Mouse (Mus musculus) intestine, postnatal 0 days (tissue): ENCODE results near the gene Klc1. TPM values are rescaled to one million over a fixed set of nuclear protein-coding genes. Genes with fewer than 3 reads are reported as not detected.
A peak's percentile ranks its signal among the peaks of the same experiment; 100 is the strongest.

ENCODE experiments used
- ATAC-seq: fragments of 200-750 bp; cut with Nextera tagmentation; 2 replicates; pipeline ENCODE4 v1.8.0; 2017; ENCODE audit warnings: mild to moderate bottlenecking, moderate TSS enrichment, moderate library complexity
- H3K27ac ChIP-seq: fragments of 300-500 bp; sonication (generic); 2 replicates; pipeline ENCODE4 v1.5.1; 2014; ENCODE audit warnings: mild to moderate bottlenecking, low read depth, low read length, moderate library complexity
- H3K27me3 ChIP-seq: fragments of 300-500 bp; sonication (generic); replicated peaks from 2 replicates; pipeline ENCODE4 v1.6.1; 2014; ENCODE audit warnings: low read length, mixed read lengths; ENCODE audit not compliant: control insufficient read depth, insufficient read depth
- H3K36me3 ChIP-seq: fragments of 300-500 bp; sonication (generic); 2 replicates; pipeline ENCODE4 v1.6.1; 2014; ENCODE audit warnings: mild to moderate bottlenecking, moderate library complexity; ENCODE audit not compliant: control insufficient read depth, insufficient read depth
- H3K4me1 ChIP-seq: fragments of 300-500 bp; sonication (generic); replicated peaks from 2 replicates; pipeline ENCODE4 v1.6.1; 2014; ENCODE audit warnings: antibody characterized with exemption, low read length, mixed read lengths; ENCODE audit not compliant: control insufficient read depth, insufficient read depth
- H3K4me2 ChIP-seq: fragments of 300-500 bp; sonication (generic); replicated peaks from 2 replicates; pipeline ENCODE4 v1.6.1; 2014; ENCODE audit warnings: low read depth, mild to moderate bottlenecking, moderate library complexity
- H3K4me3 ChIP-seq: fragments of 300-500 bp; sonication (generic); 2 replicates; pipeline ENCODE4 v1.5.1; 2014; ENCODE audit warnings: low read depth, low read length
- H3K9ac ChIP-seq: fragments of 300-500 bp; sonication (generic); 2 replicates; pipeline ENCODE4 v1.6.1; 2014; ENCODE audit warnings: mild to moderate bottlenecking, low read depth, low read length
- H3K9me3 ChIP-seq: fragments of 300-500 bp; sonication (generic); 2 replicates; pipeline ENCODE4 v1.6.1; 2016; ENCODE audit warnings: mixed run types; ENCODE audit not compliant: control insufficient read depth
- CTCF ChIP-seq: sonication (generic); IDR thresholded peaks from 2 replicates; pipeline ENCODE4 v1.5.1; 2016; ENCODE audit warnings: low read depth, mild to moderate bottlenecking, control low read depth, antibody characterized with exemption, moderate library complexity
- WGBS: fragments of 180-500 bp; shearing (Covaris S2); extraction: QIAGEN DNeasy Blood & Tissue Kit; methylation state at CpG from one replicate; pipeline ENCODE4 v1.1.7; 2014; 5-methylcytosine and 5-hydroxymethylcytosine counted together
- polyA plus RNA-seq: library from polyadenylated mRNA; unstranded; fragments of >200 nt; fragmentation: Nextera tagmentation; extraction: Ambion mirVana; gene quantifications from 2 replicates; pipeline ENCODE4 v1.2.1, GENCODE M21; 2015

The Klc1 gene
- polyA plus RNA-seq, 1 experiment from 2014 or later: 42.9 TPM

GRCm38 (mm10) chr12:111768322-111768928 is 9.8 kb downstream of the Klc1 start:
- peaks cover 20% of the 10 kb centered on the region for H3K36me3 ChIP-seq
- ATAC-seq: no peak
- H3K9me3 ChIP-seq: no peaks in the 10 kb centered on the region
- TF ChIP-seq CTCF: no peak
- 82% methylated on average over 10 of the region's 10 CpGs for WGBS
- no peaks in the 10 kb centered on the region; the same call in 1 of the 2 replicates for H3K4me1 ChIP-seq
- H3K4me2 ChIP-seq: no peak overlapping the region
- no peak overlapping the region for H3K4me3 ChIP-seq
- no peaks in the 10 kb centered on the region for H3K27me3 ChIP-seq
- H3K27ac ChIP-seq: no peak overlapping the region
- no peak overlapping the region for H3K9ac ChIP-seq

GRCm38 (mm10) chr12:111769306-111769705 is 10.7 kb downstream of the Klc1 start:
- peaks cover 24% of the 10 kb centered on the region for H3K36me3 ChIP-seq
- 20% methylated on average over 10 of the region's 10 CpGs for WGBS
- no peak overlapping the region; the same call in 1 of the 2 replicates for H3K27ac ChIP-seq
- H3K9ac ChIP-seq: no peak overlapping the region
- H3K4me1 ChIP-seq: no peaks in the 10 kb centered on the region; the same call in 1 of the 2 replicates
- no peak overlapping the region for H3K4me3 ChIP-seq
- no peak overlapping the region for H3K4me2 ChIP-seq
- no peaks in the 10 kb centered on the region for H3K27me3 ChIP-seq
- TF ChIP-seq CTCF: peak; percentile 70
- H3K9me3 ChIP-seq: no peaks in the 10 kb centered on the region
- ATAC-seq: peak; percentile 51; the same call in 1 of the 2 replicates

GRCm38 (mm10) chr12:111769816-111770577 is 11.3 kb downstream of the Klc1 start:
- Histone ChIP-seq H3K27ac (no peak overlapping the region; the same call in 1 of the 2 replicates), H3K36me3 (peaks cover 30% of the 10 kb centered on the region), H3K9me3 (no peaks in the 10 kb centered on the region), H3K4me2 (no peak overlapping the region), H3K4me3 (no peak overlapping the region), H3K9ac (no peak overlapping the region), H3K4me1 (no peaks in the 10 kb centered on the region; the same call in 1 of the 2 replicates), H3K27me3 (no peaks in the 10 kb centered on the region)
- no peak for ATAC-seq
- 55% methylated on average over 8 of the region's 9 CpGs for WGBS
- no peak for TF ChIP-seq CTCF

- Histone ChIP-seq H3K9ac (no peak overlapping the region), H3K4me1 (no peaks in the 10 kb centered on the region; the same call in 1 of the 2 replicates), H3K4me2 (no peak overlapping the region), H3K36me3 (peaks cover 35% of the 10 kb centered on the region), H3K4me3 (no peak overlapping the region), H3K9me3 (no peaks in the 10 kb centered on the region), H3K27me3 (no peaks in the 10 kb centered on the region), H3K27ac (no peak overlapping the region)
- TF ChIP-seq CTCF: no peak
- WGBS: 87% methylated on average over 10 of the region's 10 CpGs
- ATAC-seq: no peak
Measured at GRCm38 (mm10) chr12:111770651-111771050, 12.0 kb downstream of the Klc1 start.

- Histone ChIP-seq H3K27ac (no peak overlapping the region), H3K9me3 (no peaks in the 10 kb centered on the region), H3K27me3 (no peaks in the 10 kb centered on the region), H3K4me3 (no peak overlapping the region), H3K4me1 (no peaks in the 10 kb centered on the region), H3K36me3 (peaks cover 63% of the 10 kb centered on the region), H3K9ac (no peak overlapping the region), H3K4me2 (no peak overlapping the region)
- WGBS: 80% methylated on average over 16 of the region's 16 CpGs
- TF ChIP-seq CTCF: no peak
- no peak for ATAC-seq
Measured at GRCm38 (mm10) chr12:111774156-111774555, 15.5 kb downstream of the Klc1 start.

- no peaks in the 10 kb centered on the region for H3K27me3 ChIP-seq
- 84% methylated on average over 15 of the region's 15 CpGs for WGBS
- H3K4me3 ChIP-seq: no peak overlapping the region
- TF ChIP-seq CTCF: no peak
- no peak overlapping the region for H3K9ac ChIP-seq
- no peak overlapping the region for H3K27ac ChIP-seq
- no peaks in the 10 kb centered on the region for H3K4me1 ChIP-seq
- H3K9me3 ChIP-seq: no peaks in the 10 kb centered on the region; the same call in 1 of the 2 replicates
- H3K4me2 ChIP-seq: no peak overlapping the region
- no peak for ATAC-seq
- H3K36me3 ChIP-seq: peaks cover 70% of the 10 kb centered on the region
Measured at GRCm38 (mm10) chr12:111774845-111775244, 16.2 kb downstream of the Klc1 start.
